Mouse (Mus musculus): ENCODE measurements around the gene Fhad1. TPM values are rescaled to one million over a fixed set of nuclear protein-coding genes. Genes with fewer than 3 reads are reported as not detected.

The Fhad1 gene
- total RNA-seq (2014; rRNA removed) (3.6 and 5.6 TPM in 2 replicates), polyA plus RNA-seq (2015; fragmentation: Nextera tagmentation; extraction: Ambion mirVana) (6.6 and 7.2 TPM in 2 replicates)

DNA sequence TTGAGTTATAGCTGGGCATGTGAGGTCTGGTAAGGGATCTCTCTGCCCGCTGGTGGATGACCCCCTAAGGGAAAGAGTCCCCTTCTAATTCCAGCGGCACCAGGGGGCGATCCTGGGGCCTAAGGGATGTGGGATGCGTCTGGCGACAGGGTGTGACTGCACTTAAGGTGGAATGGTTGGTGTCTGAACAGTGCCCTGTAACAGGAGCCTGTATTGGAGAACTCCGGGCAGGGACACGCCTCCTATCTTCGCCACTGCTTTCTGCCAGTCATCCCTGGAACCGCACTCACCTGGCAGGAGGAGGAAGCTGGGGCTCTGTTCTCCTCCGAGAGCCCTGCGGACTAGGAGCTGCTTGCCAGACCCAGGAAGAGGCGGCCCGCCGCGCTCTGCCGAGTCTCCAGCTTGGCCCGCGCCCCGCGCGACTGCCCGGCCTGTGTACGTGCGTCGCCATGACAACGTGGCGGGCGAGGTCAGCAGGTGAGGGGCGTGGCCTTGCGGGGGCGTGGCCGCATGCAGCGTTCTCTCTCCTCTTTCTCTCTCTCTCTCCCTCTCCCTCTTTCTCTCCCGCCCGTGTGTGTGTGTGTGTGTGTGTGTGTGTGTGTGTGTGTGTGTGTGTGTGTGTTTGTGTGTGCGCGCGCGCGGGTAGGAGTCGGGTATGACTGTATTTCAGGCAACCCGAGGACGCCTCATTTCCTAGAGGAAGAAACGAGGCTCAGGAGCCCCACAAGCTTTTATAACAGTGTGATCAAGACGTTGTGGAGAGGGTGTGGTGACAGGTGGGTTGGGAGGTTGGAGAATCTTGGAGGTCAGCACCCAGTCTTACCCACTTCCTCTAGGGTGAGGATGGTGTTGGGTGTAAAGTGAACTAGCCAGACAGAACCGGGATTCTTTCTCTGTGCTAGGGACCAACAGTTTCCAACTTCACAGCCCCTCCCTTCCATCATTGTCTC, at the start of gene Fhad1:
Gene Fhad1 (minus strand): TSS at position 424 of the 950 bp plus-strand sequence.
- Histone ChIP-seq H3K36me3 (ENCODE audit: insufficient read depth, low read length) (no peaks in the 10 kb centered on the region), H3K27ac (ENCODE audit: low read depth, low read length) (peak within 1 kb of the TSS; percentile 65), H3K9ac (replicated peaks; ENCODE audit: low read length, poor library complexity, severe bottlenecking) (peak within 1 kb of the TSS; percentile 51), H3K27me3 (ENCODE audit: insufficient read depth, low read length) (no peaks in the 10 kb centered on the region), H3K4me1 (ENCODE audit: insufficient read depth, low read length) (no peaks in the 10 kb centered on the region), H3K4me2 (ENCODE audit: low read depth, low read length, poor library complexity, severe bottlenecking) (peak within 1 kb of the TSS; percentile 74), H3K4me3 (ENCODE audit: low read depth, low read length) (peak within 1 kb of the TSS; percentile 42), H3K9me3 (ENCODE audit: low read length) (no peaks in the 10 kb centered on the region)
- peak; percentile 72 for DNase-seq (ENCODE audit: low spot score)
- TF ChIP-seq CTCF (IDR thresholded peaks at IDR 0.05) = peak; percentile 45
- under 1% methylated on average over 44 of the region's 46 CpGs for WGBS
- peak; percentile 77 for ATAC-seq (ENCODE audit: low FRiP score)

DNA sequence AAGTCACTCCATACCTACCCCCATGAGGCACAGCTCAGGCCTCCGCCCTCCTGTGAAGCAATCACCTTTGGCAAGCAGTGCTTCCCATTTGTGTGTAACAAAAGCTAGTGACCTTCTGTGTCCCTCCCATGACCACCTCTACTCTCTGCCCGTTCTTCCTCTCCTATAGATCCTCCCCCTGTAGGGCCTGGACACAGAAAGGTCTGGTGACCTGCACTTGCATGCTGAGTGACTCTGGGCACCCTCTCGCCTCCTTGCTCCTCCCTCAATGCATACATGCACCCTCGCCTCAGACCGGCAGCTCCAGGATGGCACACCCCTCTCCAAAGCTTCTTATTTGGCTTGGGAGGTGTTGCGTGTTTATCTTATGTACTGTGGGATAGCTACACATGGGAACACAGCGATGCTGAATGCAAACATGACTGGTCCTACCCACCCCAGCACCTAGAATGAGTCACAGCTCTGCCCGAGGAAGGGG, 48.2 kb upstream of the Fhad1 start:
- Histone ChIP-seq H3K27ac (ENCODE audit: low read depth, low read length) (no peak overlapping the region), H3K4me2 (ENCODE audit: low read depth, low read length, poor library complexity, severe bottlenecking) (no peak overlapping the region), H3K9me3 (ENCODE audit: low read length) (no peaks in the 10 kb centered on the region), H3K36me3 (ENCODE audit: insufficient read depth, low read length) (no peaks in the 10 kb centered on the region), H3K4me3 (ENCODE audit: low read depth, low read length) (no peak overlapping the region), H3K4me1 (ENCODE audit: insufficient read depth, low read length) (no peaks in the 10 kb centered on the region), H3K27me3 (ENCODE audit: insufficient read depth, low read length) (no peaks in the 10 kb centered on the region), H3K9ac (replicated peaks; ENCODE audit: low read length, poor library complexity, severe bottlenecking) (no peak overlapping the region)
- 93% methylated on average over 8 of the region's 8 CpGs for WGBS
- TF ChIP-seq CTCF (IDR thresholded peaks at IDR 0.05) = no peak
- ATAC-seq (ENCODE audit: low FRiP score) = no peak
- DNase-seq (ENCODE audit: low spot score) = no peak

DNA sequence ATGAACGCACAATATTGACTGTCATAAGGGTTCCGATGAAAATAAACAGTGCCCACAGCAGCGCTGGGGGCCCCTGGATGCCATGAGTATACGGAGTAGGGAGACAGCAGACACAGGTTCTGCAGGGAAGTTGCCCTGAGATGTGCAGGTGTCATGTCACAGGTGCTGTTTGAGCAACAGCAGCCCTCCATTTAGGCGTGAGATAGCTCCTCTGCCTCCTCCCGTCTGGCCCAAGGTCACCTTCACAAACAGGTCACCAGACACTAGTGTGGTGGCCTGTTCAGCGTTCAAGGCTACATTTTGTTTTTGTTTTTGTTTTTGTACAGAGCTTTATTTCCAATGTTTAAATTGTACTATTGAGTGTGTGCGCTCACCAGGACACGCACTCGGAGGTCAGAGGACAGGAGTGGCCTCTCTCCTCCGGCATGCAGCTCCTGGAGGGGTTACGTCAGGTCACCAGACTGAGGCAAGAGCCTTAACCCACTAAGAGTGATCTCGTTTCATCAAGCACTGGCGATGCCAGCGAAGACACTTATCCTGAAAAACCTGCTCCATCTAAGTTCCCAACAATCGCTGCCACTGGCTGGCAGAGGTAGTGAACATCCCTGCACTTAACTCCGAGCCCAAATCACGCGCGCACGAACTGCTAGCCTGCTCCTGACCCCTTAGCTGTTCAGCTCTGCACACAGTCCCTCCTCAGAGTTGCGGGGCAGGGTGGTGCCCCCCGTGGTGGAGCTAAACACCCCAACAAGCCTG, 46.8 kb upstream of the Fhad1 start:
- DNase-seq (ENCODE audit: low spot score) (no peak), ATAC-seq (ENCODE audit: low FRiP score) (no peak)
- Histone ChIP-seq H3K9me3 (ENCODE audit: low read length) (no peaks in the 10 kb centered on the region), H3K27me3 (ENCODE audit: insufficient read depth, low read length) (no peaks in the 10 kb centered on the region), H3K36me3 (ENCODE audit: insufficient read depth, low read length) (no peaks in the 10 kb centered on the region), H3K27ac (ENCODE audit: low read depth, low read length) (no peak overlapping the region), H3K4me3 (ENCODE audit: low read depth, low read length) (no peak overlapping the region), H3K4me1 (ENCODE audit: insufficient read depth, low read length) (no peaks in the 10 kb centered on the region), H3K9ac (replicated peaks; ENCODE audit: low read length, poor library complexity, severe bottlenecking) (no peak overlapping the region), H3K4me2 (ENCODE audit: low read depth, low read length, poor library complexity, severe bottlenecking) (no peak overlapping the region)
- 84% methylated on average over 23 of the region's 23 CpGs for WGBS
- no peak for TF ChIP-seq CTCF (IDR thresholded peaks at IDR 0.05)

DNA sequence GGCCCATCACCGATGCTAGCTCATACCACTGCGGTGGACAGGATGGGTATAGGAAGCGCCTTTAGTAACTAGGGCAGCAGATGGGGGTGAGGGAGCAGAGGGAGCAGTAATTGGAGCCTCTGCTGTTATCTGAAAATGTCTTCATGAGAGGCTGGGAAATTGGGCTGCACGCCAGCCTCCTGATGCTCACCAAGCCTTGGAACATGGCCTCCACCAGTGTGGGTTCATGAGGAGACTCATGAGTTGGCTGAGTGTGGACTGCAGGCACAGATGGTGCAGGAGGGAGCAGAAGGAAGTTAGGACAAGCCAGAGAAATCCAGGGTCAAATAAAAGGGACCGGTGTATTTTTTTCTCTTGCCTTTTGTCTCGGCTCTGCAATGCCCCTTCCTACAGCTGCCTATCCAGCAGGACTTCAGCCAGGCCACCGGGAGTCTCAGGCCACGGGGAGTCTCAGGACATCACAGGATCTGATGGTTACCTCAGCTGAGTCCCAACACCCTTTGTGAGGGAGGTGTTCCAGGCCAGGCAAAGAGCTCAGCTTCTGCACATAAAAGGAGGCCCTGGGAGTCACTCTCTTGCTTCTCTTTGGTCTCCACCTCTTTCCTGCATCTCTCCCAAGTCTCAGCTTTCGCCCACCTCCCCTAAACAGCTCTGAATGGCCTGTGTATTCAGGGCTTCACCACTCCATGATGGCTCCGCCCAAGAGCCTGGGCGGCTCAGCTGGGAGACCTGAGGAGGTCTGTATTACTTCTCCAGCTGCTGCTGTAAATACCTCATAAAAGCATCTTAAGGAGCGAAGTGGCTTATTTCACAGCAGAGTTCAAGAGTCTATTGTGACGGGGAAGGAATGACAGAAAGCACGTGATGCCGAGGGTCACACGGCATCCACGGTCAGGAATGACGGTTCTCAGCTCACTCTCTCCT, 45.8 kb upstream of the Fhad1 start:
- 61% methylated on average over 18 of the region's 18 CpGs for WGBS
- Histone ChIP-seq H3K27ac (ENCODE audit: low read depth, low read length) (no peak overlapping the region), H3K4me3 (ENCODE audit: low read depth, low read length) (no peak overlapping the region), H3K36me3 (ENCODE audit: insufficient read depth, low read length) (no peaks in the 10 kb centered on the region), H3K9ac (replicated peaks; ENCODE audit: low read length, poor library complexity, severe bottlenecking) (no peak overlapping the region), H3K4me2 (ENCODE audit: low read depth, low read length, poor library complexity, severe bottlenecking) (no peak overlapping the region), H3K9me3 (ENCODE audit: low read length) (no peaks in the 10 kb centered on the region), H3K27me3 (ENCODE audit: insufficient read depth, low read length) (no peaks in the 10 kb centered on the region), H3K4me1 (ENCODE audit: insufficient read depth, low read length) (no peaks in the 10 kb centered on the region)
- peak; percentile 88 for DNase-seq (ENCODE audit: low spot score)
- TF ChIP-seq CTCF (IDR thresholded peaks at IDR 0.05) = no peak
- ATAC-seq (ENCODE audit: low FRiP score) = no peak; the same call in 1 of the 2 replicates

DNA sequence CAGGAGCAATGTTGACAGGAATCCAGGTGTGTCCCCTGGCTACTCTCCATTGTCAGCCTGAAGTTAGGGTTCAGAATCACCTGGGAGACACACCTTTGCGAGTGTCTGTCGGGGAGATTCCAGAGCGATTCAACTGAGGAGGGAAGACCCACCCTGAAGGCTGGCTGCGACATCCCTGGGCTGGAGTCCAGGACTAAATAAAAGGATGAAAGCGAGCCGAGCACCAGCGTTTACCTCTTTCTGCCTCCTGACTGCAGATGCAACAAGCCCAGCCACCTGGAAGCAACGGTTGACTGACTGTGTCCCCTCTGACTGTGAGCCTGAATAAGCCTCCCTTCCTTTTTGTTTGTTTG, 44.9 kb upstream of the Fhad1 start:
- Histone ChIP-seq H3K9ac (replicated peaks; ENCODE audit: low read length, poor library complexity, severe bottlenecking) (no peak overlapping the region), H3K27ac (ENCODE audit: low read depth, low read length) (no peak overlapping the region), H3K4me3 (ENCODE audit: low read depth, low read length) (no peak overlapping the region), H3K9me3 (ENCODE audit: low read length) (no peaks in the 10 kb centered on the region), H3K36me3 (ENCODE audit: insufficient read depth, low read length) (no peaks in the 10 kb centered on the region), H3K4me1 (ENCODE audit: insufficient read depth, low read length) (no peaks in the 10 kb centered on the region), H3K27me3 (ENCODE audit: insufficient read depth, low read length) (no peaks in the 10 kb centered on the region), H3K4me2 (ENCODE audit: low read depth, low read length, poor library complexity, severe bottlenecking) (no peak overlapping the region)
- TF ChIP-seq CTCF (IDR thresholded peaks at IDR 0.05) = no peak
- ATAC-seq (ENCODE audit: low FRiP score) (no peak), DNase-seq (ENCODE audit: low spot score) (no peak)
- 89% methylated on average over 8 of the region's 8 CpGs for WGBS

Measured in midbrain, postnatal 0 days (tissue).